Mouse (Mus musculus): Measurements from ENCODE around the gene Prrt4. TPM values are rescaled to one million over a fixed set of nuclear protein-coding genes. Genes with fewer than 3 reads are reported as not detected.
"Not testable (repeated sequence)": the region's sequence is repeated elsewhere in the genome, so short reads cannot be mapped to it uniquely, and the experiment has no call there.

The Prrt4 gene
- total RNA-seq, 2 experiments from 2014 or later, result 4.2 to 4.7 TPM

- DNase-seq, result peak; percentile 84 to 90
- intact Hi-C loops (cut with DNase I), result no loop called here
Measured at GRCm38 (mm10) chr6:29164314-29165244, 14.8 kb downstream of the Prrt4 start, which contains the start of gene Rbm28. Rbm28 (minus strand) TSS chr6:29165006.

- intact Hi-C loops (cut with DNase I); DNase-seq: not testable (repeated sequence)
Measured at GRCm38 (mm10) chr6:29161291-29161690, 18.1 kb downstream of the Prrt4 start.

- DNase-seq, result no peak
- intact Hi-C loops (cut with DNase I), result no loop called here
Measured at GRCm38 (mm10) chr6:29160786-29161185, 18.6 kb downstream of the Prrt4 start.

GRCm38 (mm10) chr6:29156326-29156725, 23.1 kb downstream of the Prrt4 start:
- no peak for DNase-seq
- intact Hi-C loops (cut with DNase I), result no loop called here

- intact Hi-C loops (cut with DNase I), result no loop called here
- DNase-seq, result no peak
Measured at GRCm38 (mm10) chr6:29150001-29150400, 29.4 kb downstream of the Prrt4 start.

- no peak for DNase-seq
- intact Hi-C loops (cut with DNase I), result no loop called here
Measured at GRCm38 (mm10) chr6:29147407-29148010, 31.9 kb downstream of the Prrt4 start.

GRCm38 (mm10) chr6:29146641-29147040, 32.7 kb downstream of the Prrt4 start:
- intact Hi-C loops (cut with DNase I), result no loop called here
- peak; percentile 58 to 62 for DNase-seq

- intact Hi-C loops (cut with DNase I), result no loop called here
- DNase-seq, result peak in 1 of 2 experiments; percentile 19
Measured at GRCm38 (mm10) chr6:29145456-29146307, 33.7 kb downstream of the Prrt4 start.

- peak in 1 of 2 experiments; percentile 11 for DNase-seq
- intact Hi-C loops (cut with DNase I), result loop anchor here (5.0 kb wide), 2 partner anchors 123 to 193 kb away; no protein-coding TSS in a partner anchor
Measured at GRCm38 (mm10) chr6:29144971-29145370, 34.4 kb downstream of the Prrt4 start.

- DNase-seq, result peak; percentile 74 to 81
- intact Hi-C loops (cut with DNase I), result loop anchor here (5.0 kb wide), 2 partner anchors 121 to 191 kb away; no protein-coding TSS in a partner anchor
Measured at GRCm38 (mm10) chr6:29143608-29144007, 35.8 kb downstream of the Prrt4 start.

GRCm38 (mm10) chr6:29137441-29137840, 41.9 kb downstream of the Prrt4 start:
- DNase-seq, result no peak

GRCm38 (mm10) chr6:29133100-29133499, 46.3 kb downstream of the Prrt4 start:
- no peak for DNase-seq
- intact Hi-C loops (cut with DNase I), result loop anchor here (10.0 kb wide), 1 partner anchor 598 kb away; no protein-coding TSS in a partner anchor

More at GRCm38 (mm10) chr6:29137441-29137840, 41.9 kb downstream of the Prrt4 start:
- intact Hi-C loops (cut with DNase I), result loop anchor here (10.0 kb wide), 1 partner anchor 603 kb away; no protein-coding TSS in a partner anchor

GRCm38 (mm10) chr6:29126878-29127426, 52.4 kb downstream of the Prrt4 start:
- no peak for DNase-seq

GRCm38 (mm10) chr6:29119990-29120389, 59.4 kb downstream of the Prrt4 start:
- DNase-seq, result no peak
- intact Hi-C loops (cut with DNase I), result no loop called here

More at GRCm38 (mm10) chr6:29126878-29127426, 52.4 kb downstream of the Prrt4 start:
- intact Hi-C loops (cut with DNase I), result no loop called here

Small RNA genes within 50 kb of the gene (microRNA-seq; reads per million reads assigned to microRNA genes)
- 0 reads per million in 2 experiments for gene Gm24303

Other genes starting within 250 kb of the Prrt4 start
- under 1 TPM; 0.69 to 1.00 TPM for gene Lep, start 119.4 kb downstream of the Prrt4 start, total RNA-seq (2021)
- gene Rbm28, start 14.6 kb downstream of the Prrt4 start, total RNA-seq (2021), result 10 to 100 TPM; 19.5 to 21.0 TPM
- 10 to 100 TPM; 25.2 to 27.0 TPM for gene Impdh1, start 36.8 kb upstream of the Prrt4 start, total RNA-seq (2021)
- 1 to 10 TPM; 4.6 to 5.3 TPM for gene Hilpda, start 92.9 kb upstream of the Prrt4 start, total RNA-seq (2021)
- not detected for gene Fam71f2, start 100.0 kb upstream of the Prrt4 start, total RNA-seq (2021)
- gene Fam71f1, start 139.6 kb upstream of the Prrt4 start, total RNA-seq (2021), result not detected
- 100 to 1,000 TPM; 262 TPM for gene Calu, start 168.5 kb upstream of the Prrt4 start, total RNA-seq (2021)
- not detected for gene Opn1sw, start 208.9 kb upstream of the Prrt4 start, total RNA-seq (2021)
- 1 to 10 TPM; 3.6 TPM for gene Ccdc136, start 216.7 kb upstream of the Prrt4 start, total RNA-seq (2021)